Mouse (Mus musculus) telencephalon, adult 2 months (tissue): ENCODE measurements at regions not wholly inside any gene's neighbourhood (a gene's known extent, or its start where the extent isn't known, plus 50 kb on each side); places are given as distances from the start of the nearest gene placed in this dataset.

Source experiments
- DNase-seq: peaks from one replicate; pipeline ENCODE4 v3.0.0-alpha.2; 2011; ENCODE audit warnings: low read depth, low spot score

- peak; percentile 12 for DNase-seq
Observed at GRCm38 (mm10) chr12:42457655-42458054, 971.4 kb upstream of the Lrrn3 start.

GRCm38 (mm10) chr12:42435616-42436015, 949.4 kb upstream of the Lrrn3 start:
- no peak for DNase-seq

GRCm38 (mm10) chr12:42427470-42427869, 941.2 kb upstream of the Lrrn3 start:
- no peak for DNase-seq
